Mouse (Mus musculus) left cerebral cortex, adult 8-10 months (tissue): ENCODE data around the gene Antxr2. TPM values are rescaled to one million over a fixed set of nuclear protein-coding genes. Genes with fewer than 3 reads are reported as not detected.

Experiments
- DNase-seq, 2 experiments: peaks; one replicate each; pipeline ENCODE4 v3.0.0; 2022; ENCODE audit warnings: low spot score in 2 of 2
- total RNA-seq, 4 experiments: library from RNA; stranded (reverse); gene quantifications; 2 replicates each; pipeline ENCODE4 v1.2.4; 2022

Gene Antxr2
- total RNA-seq, 4 experiments from 2014 or later = 1.4 to 2.7 (median 1.7) TPM

- no peak for DNase-seq
These were observed 34.2 kb downstream of the Antxr2 start for GRCm38 (mm10) chr5:97996500-97997176.

- no peak for DNase-seq
These were observed 35.0 kb downstream of the Antxr2 start for GRCm38 (mm10) chr5:97995881-97996280.

- no peak for DNase-seq
These were observed 44.1 kb downstream of the Antxr2 start for GRCm38 (mm10) chr5:97986656-97987294.

GRCm38 (mm10) chr5:97983375-97983774 is 47.5 kb downstream of the Antxr2 start:
- DNase-seq = no peak

GRCm38 (mm10) chr5:97980472-97980871 is 50.4 kb downstream of the Antxr2 start:
- DNase-seq = no peak

- DNase-seq = no peak
These were observed 57.5 kb downstream of the Antxr2 start for GRCm38 (mm10) chr5:97973293-97973692.

- DNase-seq = no peak
These were observed 58.8 kb downstream of the Antxr2 start for GRCm38 (mm10) chr5:97972029-97972428.

GRCm38 (mm10) chr5:97971236-97971635 is 59.6 kb downstream of the Antxr2 start:
- no peak for DNase-seq

- no peak for DNase-seq
These were observed 63.8 kb downstream of the Antxr2 start for GRCm38 (mm10) chr5:97967044-97967443.

- DNase-seq = no peak
These were observed 64.7 kb downstream of the Antxr2 start for GRCm38 (mm10) chr5:97966101-97966500.

GRCm38 (mm10) chr5:97964444-97964843 is 66.4 kb downstream of the Antxr2 start:
- DNase-seq = no peak

GRCm38 (mm10) chr5:97962512-97962911 is 68.3 kb downstream of the Antxr2 start:
- DNase-seq = no peak

GRCm38 (mm10) chr5:97961786-97962185 is 69.1 kb downstream of the Antxr2 start:
- DNase-seq = no peak

- no peak for DNase-seq
These were observed 71.2 kb downstream of the Antxr2 start for GRCm38 (mm10) chr5:97959651-97960050.

GRCm38 (mm10) chr5:97959010-97959409 is 71.8 kb downstream of the Antxr2 start:
- DNase-seq = no peak

GRCm38 (mm10) chr5:97957501-97957900 is 73.3 kb downstream of the Antxr2 start:
- no peak for DNase-seq

GRCm38 (mm10) chr5:97954193-97954772 is 76.6 kb downstream of the Antxr2 start:
- no peak for DNase-seq

- DNase-seq = no peak
These were observed 77.5 kb downstream of the Antxr2 start for GRCm38 (mm10) chr5:97953241-97953920.

- DNase-seq = no peak
These were observed 83.6 kb downstream of the Antxr2 start for GRCm38 (mm10) chr5:97947261-97947660.

GRCm38 (mm10) chr5:97946236-97946635 is 84.6 kb downstream of the Antxr2 start:
- DNase-seq = no peak

GRCm38 (mm10) chr5:97935140-97936129 is 95.4 kb downstream of the Antxr2 start:
- DNase-seq = peak; percentile 9 to 27
